Mouse (Mus musculus): ENCODE measurements around the gene Selenon. TPM values are rescaled to one million over a fixed set of nuclear protein-coding genes. Genes with fewer than 3 reads are reported as not detected.

Gene Selenon
- polyA plus RNA-seq, 1 experiment from 2014 or later = 17.1 TPM

DNA sequence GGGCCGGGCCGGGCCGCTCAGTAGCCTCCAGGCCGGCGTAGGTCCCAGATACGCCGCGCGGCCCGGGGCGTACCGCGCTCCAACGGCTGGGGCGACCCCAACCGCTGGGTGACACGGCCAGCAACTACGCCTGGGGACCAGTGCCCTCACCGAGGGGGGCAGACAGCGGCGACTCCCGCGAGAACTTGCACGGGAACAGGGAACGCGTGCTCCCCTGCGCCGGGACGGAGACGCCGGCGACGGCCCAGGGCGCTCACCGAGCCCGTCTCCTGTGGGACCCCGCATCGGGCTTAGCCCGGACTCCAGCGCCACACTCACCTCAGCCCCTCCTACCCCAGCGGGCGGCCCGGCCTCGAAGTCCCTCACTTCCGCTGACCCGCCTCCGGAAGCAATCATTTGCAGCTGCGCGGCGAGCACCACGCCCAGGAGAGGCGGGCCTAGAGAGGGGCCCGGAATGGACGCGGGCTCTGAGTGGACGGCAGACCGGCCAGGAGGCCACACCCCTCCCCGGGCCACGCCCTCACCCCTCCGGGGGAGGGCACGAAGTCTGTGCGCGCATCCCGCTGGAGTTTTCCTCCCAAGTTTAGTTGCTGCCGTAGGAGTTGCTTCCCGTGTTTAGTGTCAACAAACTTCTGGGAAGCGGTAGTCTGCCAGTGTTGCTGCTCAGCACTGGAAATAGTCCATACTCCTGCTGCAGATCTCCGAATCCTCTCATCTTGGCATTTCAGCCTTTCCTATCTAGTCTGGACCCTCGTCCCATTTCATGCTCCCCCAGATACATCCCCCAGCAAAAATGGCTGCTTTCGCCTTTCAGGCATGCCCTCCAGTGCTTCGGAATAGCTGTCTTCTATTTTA, 16.8 kb downstream of the Selenon start, which contains the start of gene Mtfr1l:
Gene Mtfr1l, minus strand, starts transcription at position 456 of the 855 bp plus-strand sequence.
- H3K4me3 ChIP-seq = peak within 1 kb of the TSS; percentile 98
- H3K9ac ChIP-seq = peak within 1 kb of the TSS; percentile 91
- H3K4me1 ChIP-seq (replicated peaks) = peaks cover 32% of the 10 kb centered on the region
- H3K36me3 ChIP-seq = peaks cover 44% of the 10 kb centered on the region
- peak; percentile 98 for ATAC-seq (ENCODE audit: low read depth)
- H3K4me2 ChIP-seq = peak within 1 kb of the TSS; percentile 96
- no peaks in the 10 kb centered on the region for H3K9me3 ChIP-seq
- H3K27me3 ChIP-seq = no peaks in the 10 kb centered on the region
- under 1% methylated on average over 59 of the region's 71 CpGs for WGBS
- H3K27ac ChIP-seq (replicated peaks) = peak within 1 kb of the TSS; percentile 86

DNA sequence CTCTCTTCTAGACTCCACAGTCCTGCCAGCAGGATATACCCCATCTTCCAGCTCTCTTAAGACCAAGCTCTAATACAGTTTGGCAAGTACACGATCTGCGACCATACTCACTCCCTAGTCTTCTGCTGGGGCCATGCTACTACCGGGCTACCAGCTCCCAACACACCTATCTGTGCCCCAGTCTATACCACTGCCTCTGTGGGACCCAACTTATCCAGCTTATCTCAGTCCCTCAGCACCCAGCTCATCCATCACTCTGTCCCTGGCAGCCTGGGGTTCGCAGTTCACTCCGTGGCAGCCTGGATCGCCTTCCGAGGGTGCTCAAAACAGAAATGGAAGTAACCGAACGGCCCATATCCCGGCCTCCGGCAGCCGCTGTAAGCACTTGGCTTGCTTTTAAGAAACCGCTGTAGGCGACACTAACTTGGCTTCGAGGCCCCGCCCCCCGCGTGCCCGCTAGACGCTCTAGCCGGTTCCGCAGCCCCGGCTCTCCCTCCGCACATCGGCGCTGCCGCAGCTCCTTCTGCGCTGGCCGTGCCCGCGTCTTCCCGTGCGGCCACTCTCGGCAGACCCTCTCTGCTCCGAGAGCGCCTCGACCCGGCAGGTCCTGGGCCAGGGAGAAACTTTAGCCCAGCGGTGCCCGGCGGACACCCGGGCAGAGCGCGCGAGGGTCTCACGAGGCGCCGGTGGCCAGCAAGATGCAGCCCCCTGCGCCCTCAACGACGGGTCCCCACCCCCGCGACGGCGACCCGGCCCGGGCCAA, 17.7 kb downstream of the Selenon start:
- Histone ChIP-seq H3K4me1 (replicated peaks) (peaks cover 32% of the 10 kb centered on the region), H3K4me3 (peak overlapping the region; percentile 98), H3K27me3 (no peaks in the 10 kb centered on the region), H3K9me3 (no peaks in the 10 kb centered on the region), H3K36me3 (peaks cover 44% of the 10 kb centered on the region), H3K9ac (peak overlapping the region; percentile 91), H3K27ac (replicated peaks) (peak overlapping the region; percentile 86), H3K4me2 (peak overlapping the region; percentile 96)
- WGBS = under 1% methylated on average over 57 of the region's 57 CpGs
- peak; percentile 21 for ATAC-seq (ENCODE audit: low read depth)

GRCm38 (mm10) chr4:134533421-134533820, 18.5 kb downstream of the Selenon start:
- H3K9me3 ChIP-seq = no peaks in the 10 kb centered on the region
- no peak overlapping the region for H3K27ac ChIP-seq (replicated peaks)
- H3K4me1 ChIP-seq (replicated peaks) = peaks cover 32% of the 10 kb centered on the region
- WGBS = 87% methylated on average over 4 of the region's 4 CpGs
- H3K36me3 ChIP-seq = peaks cover 44% of the 10 kb centered on the region
- peak overlapping the region; percentile 96 for H3K4me2 ChIP-seq
- H3K4me3 ChIP-seq = peak overlapping the region; percentile 98
- ATAC-seq (ENCODE audit: low read depth) = no peak
- peak overlapping the region; percentile 91 for H3K9ac ChIP-seq
- H3K27me3 ChIP-seq = no peaks in the 10 kb centered on the region

DNA sequence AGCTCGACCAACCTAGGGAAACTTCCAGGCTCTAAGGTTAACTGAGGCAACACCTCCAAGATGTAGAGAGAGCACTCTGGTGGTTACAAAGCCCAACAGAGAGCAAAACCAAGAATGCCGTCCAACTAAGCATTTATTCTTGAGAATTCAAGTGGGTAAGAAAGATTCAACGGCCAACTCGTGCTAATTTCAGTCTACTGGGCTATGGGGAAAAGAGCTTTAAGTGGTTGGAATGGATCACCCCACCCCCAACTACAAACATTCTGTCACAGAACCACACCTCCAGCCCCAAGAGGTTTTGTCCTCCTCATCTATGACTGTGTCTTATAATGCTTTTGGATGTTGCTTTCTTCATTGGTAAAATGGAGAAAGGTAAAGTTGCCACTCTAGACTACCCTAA, 19.0 kb downstream of the Selenon start:
- peaks cover 32% of the 10 kb centered on the region for H3K4me1 ChIP-seq (replicated peaks)
- no peak overlapping the region for H3K4me3 ChIP-seq
- H3K4me2 ChIP-seq = no peak overlapping the region
- no peak overlapping the region; the same call in 1 of the 2 replicates for H3K9ac ChIP-seq
- no peak for ATAC-seq (ENCODE audit: low read depth)
- H3K9me3 ChIP-seq = no peaks in the 10 kb centered on the region
- no peaks in the 10 kb centered on the region for H3K27me3 ChIP-seq
- H3K36me3 ChIP-seq = peaks cover 44% of the 10 kb centered on the region
- WGBS = 86% methylated on average over 4 of the region's 4 CpGs
- H3K27ac ChIP-seq (replicated peaks) = no peak overlapping the region

- Histone ChIP-seq H3K36me3 (peaks cover 70% of the 10 kb centered on the region), H3K4me2 (no peak overlapping the region), H3K9ac (no peak overlapping the region), H3K27ac (replicated peaks) (0 out of 2 replicates have a peak overlapping the region, but pooled peaks have one; percentile 9), H3K4me3 (no peak overlapping the region), H3K27me3 (no peaks in the 10 kb centered on the region), H3K4me1 (replicated peaks) (no peaks in the 10 kb centered on the region), H3K9me3 (no peaks in the 10 kb centered on the region)
- ATAC-seq (ENCODE audit: low read depth) = no peak
- WGBS = 83% methylated on average over 5 of the region's 5 CpGs
Measured at GRCm38 (mm10) chr4:134526220-134526619, 25.7 kb downstream of the Selenon start.

DNA sequence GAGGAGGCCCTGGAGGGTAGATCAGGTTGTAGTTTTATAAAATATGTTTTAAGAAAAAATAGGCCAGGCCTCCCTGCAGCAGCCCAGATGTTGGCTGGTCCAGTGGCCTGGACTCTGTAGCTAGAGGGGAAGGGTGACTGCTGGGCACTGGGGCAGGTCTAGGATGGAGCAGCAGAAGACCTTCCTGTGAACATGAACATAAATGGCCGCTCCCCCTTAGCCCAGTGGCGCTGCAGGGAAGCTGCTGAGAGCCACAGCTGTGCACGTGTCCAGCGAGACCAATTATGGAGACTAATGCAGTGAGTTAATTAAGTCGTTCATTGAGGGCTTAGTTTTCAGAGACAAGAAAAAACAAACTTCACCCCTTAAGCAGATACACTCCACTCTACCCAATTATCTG, 26.2 kb downstream of the Selenon start:
- H3K4me1 ChIP-seq (replicated peaks) = no peaks in the 10 kb centered on the region
- no peaks in the 10 kb centered on the region for H3K27me3 ChIP-seq
- no peak for ATAC-seq (ENCODE audit: low read depth)
- no peak overlapping the region for H3K9ac ChIP-seq
- no peak overlapping the region for H3K27ac ChIP-seq (replicated peaks)
- H3K4me3 ChIP-seq = no peak overlapping the region
- no peak overlapping the region for H3K4me2 ChIP-seq
- WGBS = 59% methylated on average over 5 of the region's 5 CpGs
- H3K36me3 ChIP-seq = peaks cover 65% of the 10 kb centered on the region
- no peaks in the 10 kb centered on the region for H3K9me3 ChIP-seq

DNA sequence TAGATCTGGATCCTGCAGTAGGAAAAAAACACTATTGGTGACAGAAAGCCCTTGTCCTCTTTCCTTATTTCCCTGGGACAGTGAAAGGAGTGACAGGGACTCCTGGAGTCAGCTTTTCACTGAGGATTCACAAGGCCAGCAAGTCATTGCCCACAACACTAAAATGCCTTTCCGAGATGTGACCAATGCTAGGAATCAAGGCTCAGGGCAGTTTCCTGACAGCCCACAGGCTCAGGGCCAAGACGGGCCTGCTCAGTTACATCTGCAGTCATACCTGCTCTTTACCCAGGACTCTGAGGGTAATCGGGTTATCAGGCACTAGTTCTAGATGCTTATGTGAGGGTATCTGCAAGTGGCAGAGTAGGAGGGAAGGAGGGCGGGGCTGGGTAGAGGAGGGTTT, 28.5 kb downstream of the Selenon start:
- Histone ChIP-seq H3K9me3 (no peaks in the 10 kb centered on the region), H3K27ac (replicated peaks) (no peak overlapping the region), H3K36me3 (peaks cover 42% of the 10 kb centered on the region), H3K4me3 (no peak overlapping the region), H3K9ac (no peak overlapping the region), H3K27me3 (no peaks in the 10 kb centered on the region), H3K4me2 (no peak overlapping the region), H3K4me1 (replicated peaks) (no peaks in the 10 kb centered on the region)
- 88% methylated on average over 4 of the region's 4 CpGs for whole genome bisulfite sequencing
- ATAC-seq (ENCODE audit: low read depth) = no peak

GRCm38 (mm10) chr4:134519281-134519680, 32.7 kb downstream of the Selenon start:
- 0 out of 2 replicates have a peak, but pooled peaks cover under 1% of the 10 kb centered on the region for H3K36me3 ChIP-seq
- no peaks in the 10 kb centered on the region for H3K4me1 ChIP-seq (replicated peaks)
- H3K27ac ChIP-seq (replicated peaks) = no peak overlapping the region
- H3K4me3 ChIP-seq = no peak overlapping the region
- no peak overlapping the region for H3K9ac ChIP-seq
- H3K9me3 ChIP-seq = no peaks in the 10 kb centered on the region
- H3K4me2 ChIP-seq = no peak overlapping the region
- ATAC-seq (ENCODE audit: low read depth) = no peak
- no peaks in the 10 kb centered on the region for H3K27me3 ChIP-seq

- 92% methylated on average over 4 of the region's 4 CpGs for WGBS
- H3K27me3 ChIP-seq = no peaks in the 10 kb centered on the region
- no peaks in the 10 kb centered on the region for H3K4me1 ChIP-seq (replicated peaks)
- H3K4me3 ChIP-seq = no peak overlapping the region
- no peak for ATAC-seq (ENCODE audit: low read depth)
- H3K4me2 ChIP-seq = no peak overlapping the region
- no peaks in the 10 kb centered on the region for H3K36me3 ChIP-seq
- no peaks in the 10 kb centered on the region for H3K9me3 ChIP-seq
- no peak overlapping the region for H3K27ac ChIP-seq (replicated peaks)
- H3K9ac ChIP-seq = no peak overlapping the region
Measured at GRCm38 (mm10) chr4:134518541-134518940, 33.4 kb downstream of the Selenon start.

GRCm38 (mm10) chr4:134517719-134518118, 34.2 kb downstream of the Selenon start:
- Histone ChIP-seq H3K9me3 (no peaks in the 10 kb centered on the region), H3K27ac (replicated peaks) (no peak overlapping the region), H3K27me3 (no peaks in the 10 kb centered on the region), H3K36me3 (no peaks in the 10 kb centered on the region), H3K4me1 (replicated peaks) (peaks cover 2% of the 10 kb centered on the region), H3K4me3 (no peak overlapping the region), H3K9ac (no peak overlapping the region), H3K4me2 (no peak overlapping the region)
- 89% methylated on average over 10 of the region's 10 CpGs for WGBS
- ATAC-seq (ENCODE audit: low read depth) = no peak

GRCm38 (mm10) chr4:134516981-134517380, 35.0 kb downstream of the Selenon start:
- Histone ChIP-seq H3K27ac (replicated peaks) (no peak overlapping the region), H3K4me2 (no peak overlapping the region), H3K9ac (no peak overlapping the region), H3K36me3 (no peaks in the 10 kb centered on the region), H3K4me3 (no peak overlapping the region), H3K4me1 (replicated peaks) (peaks cover 5% of the 10 kb centered on the region), H3K27me3 (no peaks in the 10 kb centered on the region), H3K9me3 (no peaks in the 10 kb centered on the region)
- WGBS = 89% methylated on average over 8 of the region's 8 CpGs
- no peak for ATAC-seq (ENCODE audit: low read depth)

DNA sequence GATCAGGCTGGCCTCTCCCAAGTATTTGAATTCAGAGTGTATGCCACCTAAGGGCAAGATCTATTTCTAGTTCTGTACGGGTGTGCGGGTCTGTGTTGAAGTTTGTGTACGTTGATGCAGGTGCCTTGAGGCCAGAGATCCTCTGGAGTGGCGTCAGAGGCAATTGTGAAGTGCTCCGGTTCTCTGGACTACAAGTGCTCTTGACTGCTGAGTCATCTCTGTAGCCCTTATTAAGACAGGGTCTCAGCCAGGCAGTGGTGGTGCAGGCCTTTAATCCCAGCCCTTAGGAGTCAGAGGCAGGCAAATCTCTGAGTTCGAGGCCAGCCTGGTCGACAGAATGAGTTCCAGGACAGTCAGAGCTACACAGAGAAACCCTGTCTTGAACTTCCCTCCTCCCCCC, 36.4 kb downstream of the Selenon start:
- H3K4me2 ChIP-seq = no peak overlapping the region
- no peaks in the 10 kb centered on the region for H3K36me3 ChIP-seq
- H3K4me3 ChIP-seq = no peak overlapping the region
- no peak overlapping the region for H3K9ac ChIP-seq
- 86% methylated on average over 7 of the region's 7 CpGs for WGBS
- peaks cover 12% of the 10 kb centered on the region for H3K4me1 ChIP-seq (replicated peaks)
- no peak overlapping the region for H3K27ac ChIP-seq (replicated peaks)
- no peaks in the 10 kb centered on the region for H3K27me3 ChIP-seq
- ATAC-seq (ENCODE audit: low read depth) = no peak
- H3K9me3 ChIP-seq = no peaks in the 10 kb centered on the region
